Mouse (Mus musculus): Measurements from ENCODE around the gene Gm8265. TPM values are rescaled to one million over a fixed set of nuclear protein-coding genes. Genes with fewer than 3 reads are reported as not detected.

Gm8265 gene
- not detected in 2 replicates for polyA plus RNA-seq (2012; rRNA removed)

DNA sequence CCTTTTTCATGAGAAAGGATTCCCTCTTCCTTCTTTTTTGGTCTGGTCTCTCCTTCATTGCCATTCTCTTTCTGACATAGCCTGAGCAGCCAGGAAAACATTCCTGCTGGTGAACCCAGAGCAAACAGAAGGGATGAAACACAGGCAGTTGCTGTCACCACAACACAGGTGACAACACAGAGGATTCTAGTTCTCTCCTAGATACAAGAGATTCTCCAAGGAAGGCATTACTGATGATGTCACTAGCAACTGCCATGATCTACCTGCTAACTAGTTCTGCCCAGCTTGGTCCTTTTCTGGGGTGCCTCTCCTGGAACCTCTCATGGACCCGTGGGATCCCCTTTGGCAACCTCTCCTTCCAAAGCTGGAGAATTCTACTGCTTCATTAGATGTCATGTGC, at the start of gene Gm8265:
Gene Gm8265 (minus strand): TSS at position 101 of the 400 bp plus-strand sequence.

Other genes with a start within 250 kb of the Gm8265 start
- gene Gm3500, start 244.0 kb downstream of the Gm8265 start, polyA plus RNA-seq (2012; rRNA removed), result 0.01 TPM in 1 of 2 replicates, not detected in the other
- 0.05 and 0.07 TPM in 2 replicates for gene Gm3194, start 177.6 kb downstream of the Gm8265 start, polyA plus RNA-seq (2012; rRNA removed)
- gene Gm8246, start 155.2 kb downstream of the Gm8265 start, polyA plus RNA-seq (2012; rRNA removed), result not detected in 2 replicates
- not detected in 2 replicates for gene Gm3187, start 148.8 kb downstream of the Gm8265 start, polyA plus RNA-seq (2012; rRNA removed)
- 0.02 TPM in 2 replicates for gene Gm3488, start 131.4 kb downstream of the Gm8265 start, polyA plus RNA-seq (2012; rRNA removed)
- not detected in 2 replicates for gene Gm3532, start 94.5 kb downstream of the Gm8265 start, polyA plus RNA-seq (2012; rRNA removed)
- not detected in 2 replicates for gene Gm9603, start 54.4 kb upstream of the Gm8265 start, polyA plus RNA-seq (2012; rRNA removed)
- 0.03 TPM in 1 of 2 replicates, not detected in the other for gene Gm3373, start 108.5 kb upstream of the Gm8265 start, polyA plus RNA-seq (2012; rRNA removed)
- 0.05 and 0.07 TPM in 2 replicates for gene Gm3383, start 175.0 kb upstream of the Gm8265 start, polyA plus RNA-seq (2012; rRNA removed)
- not detected in 2 replicates for gene Gm3424, start 197.3 kb upstream of the Gm8265 start, polyA plus RNA-seq (2012; rRNA removed)
- not detected in 2 replicates for gene Gm8237, start 247.4 kb upstream of the Gm8265 start, polyA plus RNA-seq (2012; rRNA removed)

Data from liver, embryonic 14 days (tissue).